Mouse (Mus musculus): ENCODE measurements at regions not wholly inside any gene's neighbourhood (a gene's known extent, or its start where the extent isn't known, plus 50 kb on each side); places are given as distances from the start of the nearest gene placed in this dataset.
A peak's percentile ranks its signal among the peaks of the same experiment; 100 is the strongest.

GRCm38 (mm10) chr2:48416207-48416750, 397.6 kb upstream of the Acvr2a start:
- Histone ChIP-seq H3K4me3 (ENCODE audit: low read depth, low read length) (no peak overlapping the region), H3K4me1 (ENCODE audit: control insufficient read depth, insufficient read depth, low read length) (no peaks in the 10 kb centered on the region), H3K36me3 (ENCODE audit: control insufficient read depth, insufficient read depth, low read length) (no peaks in the 10 kb centered on the region), H3K9ac (ENCODE audit: low read depth, low read length) (no peak overlapping the region), H3K9me3 (replicated peaks; ENCODE audit: control insufficient read depth, low read length, poor library complexity, severe bottlenecking) (no peaks in the 10 kb centered on the region), H3K27ac (ENCODE audit: low read length) (no peak overlapping the region), H3K27me3 (ENCODE audit: control insufficient read depth, insufficient read depth, low read depth, low read length) (no peaks in the 10 kb centered on the region), H3K4me2 (ENCODE audit: low read length) (no peak overlapping the region)
- no peak for ATAC-seq
- 58% methylated on average over 3 of the region's 3 CpGs for WGBS

DNA sequence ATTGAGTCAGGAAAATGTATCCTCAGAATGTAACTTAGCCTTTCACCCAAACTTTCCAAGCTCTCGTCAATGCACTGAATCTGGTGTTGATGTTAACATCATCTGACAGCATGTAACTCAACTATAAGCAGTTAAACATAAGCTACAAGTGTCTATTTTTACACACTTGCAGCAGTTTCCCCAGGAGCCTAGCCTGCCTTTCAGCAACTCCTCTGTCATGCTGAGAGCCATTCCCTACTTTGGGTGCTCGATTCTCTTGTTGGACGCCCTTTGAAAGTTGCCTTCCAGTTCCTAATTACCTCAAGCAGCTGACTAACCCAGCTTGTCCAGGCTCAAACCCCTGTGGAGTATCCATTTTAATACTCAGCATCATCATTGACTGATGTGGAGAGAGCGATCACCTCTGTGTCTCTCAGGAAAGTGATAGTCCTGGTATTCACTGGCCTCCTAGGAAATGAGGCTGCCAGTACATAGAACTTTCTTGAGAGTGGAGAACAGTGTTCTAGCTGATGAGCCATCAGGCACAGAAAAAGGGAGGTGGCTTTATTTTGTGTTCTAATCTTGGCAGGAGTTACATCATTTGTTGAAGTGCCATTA, 396.8 kb upstream of the Acvr2a start:
- Histone ChIP-seq H3K4me3 (ENCODE audit: low read depth, low read length) (no peak overlapping the region), H3K4me1 (ENCODE audit: control insufficient read depth, insufficient read depth, low read length) (no peaks in the 10 kb centered on the region), H3K36me3 (ENCODE audit: control insufficient read depth, insufficient read depth, low read length) (no peaks in the 10 kb centered on the region), H3K27me3 (ENCODE audit: control insufficient read depth, insufficient read depth, low read depth, low read length) (no peaks in the 10 kb centered on the region), H3K9ac (ENCODE audit: low read depth, low read length) (no peak overlapping the region), H3K9me3 (replicated peaks; ENCODE audit: control insufficient read depth, low read length, poor library complexity, severe bottlenecking) (no peaks in the 10 kb centered on the region), H3K4me2 (ENCODE audit: low read length) (no peak overlapping the region), H3K27ac (ENCODE audit: low read length) (no peak overlapping the region)
- 41% methylated on average over 4 of the region's 4 CpGs for WGBS
- ATAC-seq: no peak

DNA sequence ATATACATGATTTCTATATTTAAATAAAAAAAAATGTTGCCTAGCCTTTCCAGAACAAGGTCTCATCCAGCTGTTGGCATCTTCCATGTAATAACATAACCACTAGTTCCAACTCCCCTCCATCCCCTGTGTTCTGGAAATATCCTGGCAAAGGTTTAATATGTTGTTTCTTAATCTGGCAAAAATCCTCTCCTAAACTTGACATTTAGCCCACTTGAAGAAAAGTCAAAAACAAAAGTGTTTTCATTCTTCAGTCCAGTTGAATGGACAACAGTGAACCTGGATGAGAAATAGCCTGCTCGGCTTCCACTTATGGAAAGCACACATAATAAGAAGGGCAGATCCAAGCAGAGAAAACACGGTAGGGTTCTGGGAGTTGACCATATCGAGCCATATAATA, 393.1 kb upstream of the Acvr2a start:
- H3K9me3 ChIP-seq (replicated peaks; ENCODE audit: control insufficient read depth, low read length, poor library complexity, severe bottlenecking): no peaks in the 10 kb centered on the region
- H3K9ac ChIP-seq (ENCODE audit: low read depth, low read length): no peak overlapping the region
- H3K4me2 ChIP-seq (ENCODE audit: low read length): no peak overlapping the region
- H3K27ac ChIP-seq (ENCODE audit: low read length): no peak overlapping the region
- H3K4me3 ChIP-seq (ENCODE audit: low read depth, low read length): no peak overlapping the region
- WGBS: 88% methylated on average over 3 of the region's 3 CpGs
- H3K4me1 ChIP-seq (ENCODE audit: control insufficient read depth, insufficient read depth, low read length): peaks cover 28% of the 10 kb centered on the region
- ATAC-seq: no peak
- H3K36me3 ChIP-seq (ENCODE audit: control insufficient read depth, insufficient read depth, low read length): no peaks in the 10 kb centered on the region
- no peaks in the 10 kb centered on the region for H3K27me3 ChIP-seq (ENCODE audit: control insufficient read depth, insufficient read depth, low read depth, low read length)

DNA sequence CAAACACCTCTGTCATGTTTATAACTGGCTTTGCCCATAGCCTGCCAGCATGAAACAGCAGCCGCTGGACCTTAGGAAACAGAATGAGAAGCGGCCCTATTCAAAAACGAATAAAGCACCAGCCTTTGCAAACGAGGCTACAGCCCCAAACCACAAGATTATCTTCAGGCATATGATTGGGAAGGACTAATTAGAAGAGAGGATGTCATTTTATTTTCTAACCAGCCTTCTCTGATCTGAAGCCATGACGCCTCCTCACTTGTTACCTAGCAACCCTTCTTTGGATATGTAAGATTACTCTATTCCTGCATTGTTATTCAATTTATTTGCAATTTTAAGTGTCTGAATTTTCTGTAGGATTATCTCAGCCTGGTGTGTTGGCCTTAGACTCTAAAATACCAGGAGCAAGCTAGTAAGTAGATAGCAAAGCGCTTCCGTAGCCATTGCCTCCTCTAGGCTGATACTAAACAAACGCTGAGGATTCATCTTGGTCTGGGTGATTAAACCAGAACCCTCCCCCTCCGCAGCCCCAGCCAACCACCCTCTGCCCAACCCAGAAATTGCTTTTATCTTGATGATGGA, 390.0 kb upstream of the Acvr2a start:
- no peaks in the 10 kb centered on the region for H3K27me3 ChIP-seq (ENCODE audit: control insufficient read depth, insufficient read depth, low read depth, low read length)
- peak; percentile 84 for ATAC-seq
- no peaks in the 10 kb centered on the region for H3K9me3 ChIP-seq (replicated peaks; ENCODE audit: control insufficient read depth, low read length, poor library complexity, severe bottlenecking)
- peak overlapping the region; percentile 53; the same call in 1 of the 2 replicates for H3K9ac ChIP-seq (ENCODE audit: low read depth, low read length)
- H3K4me3 ChIP-seq (ENCODE audit: low read depth, low read length): no peak overlapping the region
- peak overlapping the region; percentile 75 for H3K27ac ChIP-seq (ENCODE audit: low read length)
- H3K4me1 ChIP-seq (ENCODE audit: control insufficient read depth, insufficient read depth, low read length): peaks cover 31% of the 10 kb centered on the region
- 8% methylated on average over 9 of the region's 9 CpGs for WGBS
- no peaks in the 10 kb centered on the region for H3K36me3 ChIP-seq (ENCODE audit: control insufficient read depth, insufficient read depth, low read length)
- peak overlapping the region; percentile 32 for H3K4me2 ChIP-seq (ENCODE audit: low read length)

DNA sequence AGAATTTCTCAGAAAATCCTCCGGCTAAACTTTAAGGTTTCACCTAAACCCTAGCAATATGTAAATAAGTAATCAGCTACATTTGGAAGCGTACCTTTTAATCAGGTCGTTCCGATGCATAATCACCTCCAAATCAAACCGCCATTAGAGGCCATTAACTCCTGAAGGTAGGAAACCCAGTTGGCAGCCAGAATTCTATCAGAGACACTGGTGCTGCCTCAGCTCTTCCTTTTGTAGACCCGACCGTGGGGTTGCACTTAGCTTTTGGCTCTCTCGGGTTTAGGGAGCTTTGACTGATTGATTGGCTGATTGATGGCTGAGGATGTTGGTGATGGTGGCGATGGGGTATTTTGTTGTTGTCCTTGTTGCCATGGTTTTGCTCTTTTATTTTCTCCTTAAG, 389.3 kb upstream of the Acvr2a start:
- Histone ChIP-seq H3K36me3 (ENCODE audit: control insufficient read depth, insufficient read depth, low read length) (no peaks in the 10 kb centered on the region), H3K27me3 (ENCODE audit: control insufficient read depth, insufficient read depth, low read depth, low read length) (no peaks in the 10 kb centered on the region), H3K9ac (ENCODE audit: low read depth, low read length) (0 out of 2 replicates have a peak overlapping the region, but pooled peaks have one; percentile 28), H3K9me3 (replicated peaks; ENCODE audit: control insufficient read depth, low read length, poor library complexity, severe bottlenecking) (no peaks in the 10 kb centered on the region), H3K27ac (ENCODE audit: low read length) (peak overlapping the region; percentile 75), H3K4me1 (ENCODE audit: control insufficient read depth, insufficient read depth, low read length) (peaks cover 31% of the 10 kb centered on the region), H3K4me2 (ENCODE audit: low read length) (peak overlapping the region; percentile 35), H3K4me3 (ENCODE audit: low read depth, low read length) (no peak overlapping the region)
- WGBS: 13% methylated on average over 9 of the region's 9 CpGs
- ATAC-seq: peak; percentile 34; the same call in 1 of the 2 replicates

DNA sequence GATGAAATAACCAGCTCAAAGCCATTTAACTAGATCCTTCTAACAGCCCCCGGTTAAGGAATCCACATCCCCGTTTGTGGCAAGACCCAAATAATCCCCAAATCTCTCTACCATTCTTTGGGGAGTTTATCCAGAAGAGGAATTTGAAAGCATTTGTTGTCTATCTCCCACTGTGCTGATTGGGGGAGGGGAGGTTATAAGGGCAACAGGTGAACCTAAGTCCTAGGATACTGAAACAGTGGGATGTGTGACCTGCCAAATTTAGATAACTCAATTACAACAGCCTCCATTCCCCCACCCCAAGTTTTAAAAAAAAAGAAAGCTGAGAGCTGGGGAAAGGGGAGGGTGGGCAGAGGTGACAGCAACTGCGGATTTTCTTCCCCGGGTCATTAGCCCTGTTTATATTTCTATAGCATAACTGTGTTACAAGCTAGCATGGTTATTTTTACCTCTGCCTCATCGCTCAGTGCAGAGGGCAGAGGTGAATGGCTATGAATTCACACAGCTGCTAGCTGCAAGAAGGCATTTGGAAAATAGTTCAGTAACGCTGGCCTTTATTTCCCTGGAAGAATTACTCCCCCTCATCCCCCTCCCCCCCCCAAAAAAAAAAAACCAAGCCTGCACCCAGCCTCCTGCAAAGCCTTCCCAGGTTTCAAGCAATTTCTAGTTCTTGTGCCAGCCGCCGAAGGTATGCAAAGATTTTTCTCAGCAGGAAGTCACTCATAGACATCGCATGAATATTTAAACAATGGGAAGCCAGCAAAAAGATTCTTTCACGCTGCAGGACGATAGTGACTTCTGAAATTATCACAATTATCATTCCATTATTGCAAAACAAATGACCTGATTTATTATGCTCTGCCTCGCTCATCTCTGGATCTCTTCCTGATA, 388.5 kb upstream of the Acvr2a start:
- no peak overlapping the region; the same call in 1 of the 2 replicates for H3K4me2 ChIP-seq (ENCODE audit: low read length)
- no peak overlapping the region for H3K27ac ChIP-seq (ENCODE audit: low read length)
- no peak overlapping the region for H3K9ac ChIP-seq (ENCODE audit: low read depth, low read length)
- WGBS: 7% methylated on average over 12 of the region's 12 CpGs
- H3K36me3 ChIP-seq (ENCODE audit: control insufficient read depth, insufficient read depth, low read length): no peaks in the 10 kb centered on the region
- peaks cover 31% of the 10 kb centered on the region for H3K4me1 ChIP-seq (ENCODE audit: control insufficient read depth, insufficient read depth, low read length)
- no peak overlapping the region for H3K4me3 ChIP-seq (ENCODE audit: low read depth, low read length)
- H3K27me3 ChIP-seq (ENCODE audit: control insufficient read depth, insufficient read depth, low read depth, low read length): no peaks in the 10 kb centered on the region
- ATAC-seq: no peak
- no peaks in the 10 kb centered on the region for H3K9me3 ChIP-seq (replicated peaks; ENCODE audit: control insufficient read depth, low read length, poor library complexity, severe bottlenecking)

DNA sequence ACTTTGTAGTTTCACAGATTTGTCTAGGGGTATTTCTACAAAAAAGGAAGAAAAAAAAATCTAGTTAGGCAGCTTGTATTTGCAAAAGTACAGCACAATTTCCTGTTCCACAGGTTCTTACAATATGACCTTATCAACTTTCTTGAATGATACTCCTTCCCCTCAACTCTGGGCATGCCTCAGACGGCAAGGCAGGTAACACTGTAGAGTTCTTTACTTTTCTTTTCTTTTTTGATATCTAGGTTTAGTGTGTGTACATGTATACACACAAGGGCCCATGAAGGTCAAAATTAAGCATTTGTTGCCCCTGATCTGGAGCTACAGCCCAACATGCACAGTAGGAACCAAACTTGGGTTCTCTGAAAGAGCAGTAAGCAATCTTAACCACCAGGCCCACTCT, 381.4 kb upstream of the Acvr2a start:
- Histone ChIP-seq H3K27me3 (ENCODE audit: control insufficient read depth, insufficient read depth, low read depth, low read length) (no peaks in the 10 kb centered on the region), H3K36me3 (ENCODE audit: control insufficient read depth, insufficient read depth, low read length) (no peaks in the 10 kb centered on the region), H3K4me1 (ENCODE audit: control insufficient read depth, insufficient read depth, low read length) (no peaks in the 10 kb centered on the region), H3K9me3 (replicated peaks; ENCODE audit: control insufficient read depth, low read length, poor library complexity, severe bottlenecking) (no peaks in the 10 kb centered on the region), H3K4me3 (ENCODE audit: low read depth, low read length) (no peak overlapping the region), H3K27ac (ENCODE audit: low read length) (no peak overlapping the region), H3K9ac (ENCODE audit: low read depth, low read length) (no peak overlapping the region), H3K4me2 (ENCODE audit: low read length) (no peak overlapping the region)
- WGBS: 100% methylated on average over 1 of the region's 1 CpGs
- ATAC-seq: no peak

- no peak overlapping the region; the same call in 1 of the 2 replicates for H3K27ac ChIP-seq (ENCODE audit: low read length)
- 36% methylated on average over 11 of the region's 11 CpGs for WGBS
- no peaks in the 10 kb centered on the region for H3K27me3 ChIP-seq (ENCODE audit: control insufficient read depth, insufficient read depth, low read depth, low read length)
- ATAC-seq: peak; percentile 74
- H3K4me3 ChIP-seq (ENCODE audit: low read depth, low read length): no peak overlapping the region
- no peaks in the 10 kb centered on the region for H3K36me3 ChIP-seq (ENCODE audit: control insufficient read depth, insufficient read depth, low read length)
- no peaks in the 10 kb centered on the region for H3K9me3 ChIP-seq (replicated peaks; ENCODE audit: control insufficient read depth, low read length, poor library complexity, severe bottlenecking)
- H3K4me2 ChIP-seq (ENCODE audit: low read length): no peak overlapping the region
- peaks cover 8% of the 10 kb centered on the region; the same call in 1 of the 2 replicates for H3K4me1 ChIP-seq (ENCODE audit: control insufficient read depth, insufficient read depth, low read length)
- H3K9ac ChIP-seq (ENCODE audit: low read depth, low read length): no peak overlapping the region
Measured at GRCm38 (mm10) chr2:48441296-48441990, 372.5 kb upstream of the Acvr2a start.

Data from midbrain, embryonic 16.5 days (tissue).